Mouse (Mus musculus): ENCODE measurements around the gene Hsph1. TPM values are rescaled to one million over a fixed set of nuclear protein-coding genes. Genes with fewer than 3 reads are reported as not detected.

Hsph1 gene
- polyA plus RNA-seq, 1 experiment from 2014 or later = 49.5 TPM

- H3K27ac ChIP-seq (ENCODE audit: low read length) = no peak overlapping the region
- no peaks in the 10 kb centered on the region for H3K4me1 ChIP-seq (ENCODE audit: control insufficient read depth, insufficient read depth, low read length)
- no peaks in the 10 kb centered on the region for H3K9me3 ChIP-seq (replicated peaks; ENCODE audit: control insufficient read depth, low read length)
- 89% methylated on average over 3 of the region's 3 CpGs for WGBS
- ATAC-seq (ENCODE audit: insufficient read depth, low FRiP score) = no peak
- H3K9ac ChIP-seq (ENCODE audit: low read length) = no peak overlapping the region
- H3K36me3 ChIP-seq (ENCODE audit: control insufficient read depth, insufficient read depth, low read length) = peaks cover 31% of the 10 kb centered on the region
- no peak overlapping the region for H3K4me3 ChIP-seq (replicated peaks; ENCODE audit: low read length)
- no peak overlapping the region for H3K4me2 ChIP-seq (ENCODE audit: low read depth, low read length)
- no peaks in the 10 kb centered on the region for H3K27me3 ChIP-seq (ENCODE audit: control insufficient read depth, insufficient read depth, low read length)
These were observed 10.6 kb downstream of the Hsph1 start for GRCm38 (mm10) chr5:149625547-149625946.

GRCm38 (mm10) chr5:149623815-149624675, 12.1 kb downstream of the Hsph1 start:
- 71% methylated on average over 8 of the region's 8 CpGs for WGBS

GRCm38 (mm10) chr5:149622644-149623043, 13.5 kb downstream of the Hsph1 start:
- no peak for ATAC-seq (ENCODE audit: insufficient read depth, low FRiP score)
- Histone ChIP-seq H3K4me1 (ENCODE audit: control insufficient read depth, insufficient read depth, low read length) (no peaks in the 10 kb centered on the region), H3K9me3 (replicated peaks; ENCODE audit: control insufficient read depth, low read length) (no peaks in the 10 kb centered on the region), H3K27me3 (ENCODE audit: control insufficient read depth, insufficient read depth, low read length) (no peaks in the 10 kb centered on the region), H3K27ac (ENCODE audit: low read length) (no peak overlapping the region), H3K36me3 (ENCODE audit: control insufficient read depth, insufficient read depth, low read length) (peaks cover 30% of the 10 kb centered on the region), H3K9ac (ENCODE audit: low read length) (no peak overlapping the region), H3K4me3 (replicated peaks; ENCODE audit: low read length) (no peak overlapping the region), H3K4me2 (ENCODE audit: low read depth, low read length) (no peak overlapping the region)
- WGBS = 40% methylated on average over 6 of the region's 6 CpGs

More at GRCm38 (mm10) chr5:149623815-149624675, 12.1 kb downstream of the Hsph1 start:
- Histone ChIP-seq H3K27me3 (ENCODE audit: control insufficient read depth, insufficient read depth, low read length) (no peaks in the 10 kb centered on the region), H3K4me2 (ENCODE audit: low read depth, low read length) (no peak overlapping the region), H3K4me1 (ENCODE audit: control insufficient read depth, insufficient read depth, low read length) (no peaks in the 10 kb centered on the region), H3K27ac (ENCODE audit: low read length) (no peak overlapping the region), H3K9me3 (replicated peaks; ENCODE audit: control insufficient read depth, low read length) (no peaks in the 10 kb centered on the region), H3K9ac (ENCODE audit: low read length) (no peak overlapping the region), H3K4me3 (replicated peaks; ENCODE audit: low read length) (no peak overlapping the region), H3K36me3 (ENCODE audit: control insufficient read depth, insufficient read depth, low read length) (peaks cover 28% of the 10 kb centered on the region)
- ATAC-seq (ENCODE audit: insufficient read depth, low FRiP score) = no peak

GRCm38 (mm10) chr5:149622152-149622551, 14.0 kb downstream of the Hsph1 start:
- peaks cover 31% of the 10 kb centered on the region for H3K36me3 ChIP-seq (ENCODE audit: control insufficient read depth, insufficient read depth, low read length)
- no peaks in the 10 kb centered on the region for H3K4me1 ChIP-seq (ENCODE audit: control insufficient read depth, insufficient read depth, low read length)
- H3K4me2 ChIP-seq (ENCODE audit: low read depth, low read length) = no peak overlapping the region
- whole genome bisulfite sequencing = 58% methylated on average over 7 of the region's 7 CpGs
- no peak overlapping the region for H3K9ac ChIP-seq (ENCODE audit: low read length)
- H3K27me3 ChIP-seq (ENCODE audit: control insufficient read depth, insufficient read depth, low read length) = no peaks in the 10 kb centered on the region
- H3K27ac ChIP-seq (ENCODE audit: low read length) = no peak overlapping the region
- ATAC-seq (ENCODE audit: insufficient read depth, low FRiP score) = no peak
- H3K9me3 ChIP-seq (replicated peaks; ENCODE audit: control insufficient read depth, low read length) = no peaks in the 10 kb centered on the region
- H3K4me3 ChIP-seq (replicated peaks; ENCODE audit: low read length) = no peak overlapping the region

- Histone ChIP-seq H3K4me2 (ENCODE audit: low read depth, low read length) (no peak overlapping the region), H3K4me1 (ENCODE audit: control insufficient read depth, insufficient read depth, low read length) (no peaks in the 10 kb centered on the region), H3K27me3 (ENCODE audit: control insufficient read depth, insufficient read depth, low read length) (no peaks in the 10 kb centered on the region), H3K27ac (ENCODE audit: low read length) (no peak overlapping the region), H3K9me3 (replicated peaks; ENCODE audit: control insufficient read depth, low read length) (no peaks in the 10 kb centered on the region), H3K9ac (ENCODE audit: low read length) (no peak overlapping the region), H3K4me3 (replicated peaks; ENCODE audit: low read length) (no peak overlapping the region), H3K36me3 (ENCODE audit: control insufficient read depth, insufficient read depth, low read length) (peaks cover 18% of the 10 kb centered on the region)
- no peak for ATAC-seq (ENCODE audit: insufficient read depth, low FRiP score)
- WGBS = 81% methylated on average over 6 of the region's 6 CpGs
These were observed 18.3 kb downstream of the Hsph1 start for GRCm38 (mm10) chr5:149617776-149618425.

GRCm38 (mm10) chr5:149616817-149617216, 19.4 kb downstream of the Hsph1 start:
- H3K4me1 ChIP-seq (ENCODE audit: control insufficient read depth, insufficient read depth, low read length) = no peaks in the 10 kb centered on the region
- H3K4me2 ChIP-seq (ENCODE audit: low read depth, low read length) = no peak overlapping the region
- no peak overlapping the region for H3K9ac ChIP-seq (ENCODE audit: low read length)
- WGBS = 90% methylated on average over 10 of the region's 10 CpGs
- H3K36me3 ChIP-seq (ENCODE audit: control insufficient read depth, insufficient read depth, low read length) = peaks cover 18% of the 10 kb centered on the region
- H3K4me3 ChIP-seq (replicated peaks; ENCODE audit: low read length) = no peak overlapping the region
- no peaks in the 10 kb centered on the region for H3K9me3 ChIP-seq (replicated peaks; ENCODE audit: control insufficient read depth, low read length)
- no peak overlapping the region for H3K27ac ChIP-seq (ENCODE audit: low read length)
- no peaks in the 10 kb centered on the region for H3K27me3 ChIP-seq (ENCODE audit: control insufficient read depth, insufficient read depth, low read length)
- ATAC-seq (ENCODE audit: insufficient read depth, low FRiP score) = no peak

GRCm38 (mm10) chr5:149616138-149616537, 20.0 kb downstream of the Hsph1 start:
- no peaks in the 10 kb centered on the region for H3K4me1 ChIP-seq (ENCODE audit: control insufficient read depth, insufficient read depth, low read length)
- no peak overlapping the region for H3K27ac ChIP-seq (ENCODE audit: low read length)
- no peaks in the 10 kb centered on the region for H3K27me3 ChIP-seq (ENCODE audit: control insufficient read depth, insufficient read depth, low read length)
- H3K9ac ChIP-seq (ENCODE audit: low read length) = no peak overlapping the region
- no peak for ATAC-seq (ENCODE audit: insufficient read depth, low FRiP score)
- no peak overlapping the region for H3K4me3 ChIP-seq (replicated peaks; ENCODE audit: low read length)
- no peak overlapping the region for H3K4me2 ChIP-seq (ENCODE audit: low read depth, low read length)
- peaks cover 18% of the 10 kb centered on the region for H3K36me3 ChIP-seq (ENCODE audit: control insufficient read depth, insufficient read depth, low read length)
- 67% methylated on average over 1 of the region's 1 CpGs for WGBS
- H3K9me3 ChIP-seq (replicated peaks; ENCODE audit: control insufficient read depth, low read length) = no peaks in the 10 kb centered on the region

GRCm38 (mm10) chr5:149612740-149613139, 23.4 kb downstream of the Hsph1 start:
- no peak overlapping the region for H3K27ac ChIP-seq (ENCODE audit: low read length)
- no peaks in the 10 kb centered on the region for H3K27me3 ChIP-seq (ENCODE audit: control insufficient read depth, insufficient read depth, low read length)
- 0 out of 2 replicates have a peak, but pooled peaks cover 2% of the 10 kb centered on the region for H3K36me3 ChIP-seq (ENCODE audit: control insufficient read depth, insufficient read depth, low read length)
- 44% methylated on average over 10 of the region's 10 CpGs for WGBS
- no peak overlapping the region for H3K4me2 ChIP-seq (ENCODE audit: low read depth, low read length)
- no peak for ATAC-seq (ENCODE audit: insufficient read depth, low FRiP score)
- H3K9me3 ChIP-seq (replicated peaks; ENCODE audit: control insufficient read depth, low read length) = no peaks in the 10 kb centered on the region
- H3K9ac ChIP-seq (ENCODE audit: low read length) = no peak overlapping the region
- no peaks in the 10 kb centered on the region for H3K4me1 ChIP-seq (ENCODE audit: control insufficient read depth, insufficient read depth, low read length)
- H3K4me3 ChIP-seq (replicated peaks; ENCODE audit: low read length) = no peak overlapping the region

GRCm38 (mm10) chr5:149612165-149612518, 24.0 kb downstream of the Hsph1 start:
- H3K36me3 ChIP-seq (ENCODE audit: control insufficient read depth, insufficient read depth, low read length) = no peaks in the 10 kb centered on the region
- 72% methylated on average over 3 of the region's 3 CpGs for WGBS
- ATAC-seq (ENCODE audit: insufficient read depth, low FRiP score) = no peak

More at GRCm38 (mm10) chr5:149612165-149612518, 24.0 kb downstream of the Hsph1 start:
- H3K4me1 ChIP-seq (ENCODE audit: control insufficient read depth, insufficient read depth, low read length) = no peaks in the 10 kb centered on the region
- no peaks in the 10 kb centered on the region for H3K9me3 ChIP-seq (replicated peaks; ENCODE audit: control insufficient read depth, low read length)
- no peak overlapping the region for H3K27ac ChIP-seq (ENCODE audit: low read length)
- no peak overlapping the region for H3K4me3 ChIP-seq (replicated peaks; ENCODE audit: low read length)
- no peak overlapping the region for H3K4me2 ChIP-seq (ENCODE audit: low read depth, low read length)
- no peak overlapping the region for H3K9ac ChIP-seq (ENCODE audit: low read length)
- no peaks in the 10 kb centered on the region for H3K27me3 ChIP-seq (ENCODE audit: control insufficient read depth, insufficient read depth, low read length)
